Mouse (Mus musculus) hindbrain, embryonic 14.5 days (tissue): Measurements from ENCODE around the gene Gm16181. TPM values are rescaled to one million over a fixed set of nuclear protein-coding genes. Genes with fewer than 3 reads are reported as not detected.

Experiments
- ATAC-seq: fragments of 200-750 bp; cut with Nextera tagmentation; 2 replicates; pipeline ENCODE4 v1.8.0; 2017; ENCODE audit warnings: moderate number of reproducible peaks, mild to moderate bottlenecking, moderate TSS enrichment, moderate library complexity; ENCODE audit not compliant: low FRiP score
- DNase-seq: peaks from one replicate; pipeline ENCODE4 v3.0.0-alpha.2; 2015; ENCODE audit warnings: low spot score
- H3K27ac ChIP-seq: fragments of 300-500 bp; sonication (generic); 2 replicates; pipeline ENCODE4 v1.5.1; 2014; ENCODE audit warnings: mild to moderate bottlenecking, moderate library complexity
- H3K27me3 ChIP-seq: fragments of 300-500 bp; sonication (generic); 2 replicates; pipeline ENCODE4 v1.6.1; 2014; ENCODE audit warnings: mild to moderate bottlenecking, low read length, mixed read lengths; ENCODE audit not compliant: control insufficient read depth, insufficient read depth
- H3K36me3 ChIP-seq: fragments of 300-500 bp; sonication (generic); replicated peaks from 2 replicates; pipeline ENCODE4 v1.6.1; 2014; ENCODE audit not compliant: control insufficient read depth, insufficient read depth
- H3K4me1 ChIP-seq: fragments of 300-500 bp; sonication (generic); replicated peaks from 2 replicates; pipeline ENCODE4 v1.6.1; 2014; ENCODE audit warnings: antibody characterized with exemption, low read length, mixed read lengths; ENCODE audit not compliant: control insufficient read depth, insufficient read depth
- H3K4me2 ChIP-seq: fragments of 300-500 bp; sonication (generic); replicated peaks from 2 replicates; pipeline ENCODE4 v1.6.1; 2014; ENCODE audit warnings: mild to moderate bottlenecking, moderate library complexity
- H3K4me3 ChIP-seq: fragments of 300-500 bp; sonication (generic); replicated peaks from 2 replicates; pipeline ENCODE4 v1.5.1; 2014; ENCODE audit warnings: mild to moderate bottlenecking, low read length
- H3K9ac ChIP-seq: fragments of 300-500 bp; sonication (generic); 2 replicates; pipeline ENCODE4 v1.6.1; 2014
- H3K9me3 ChIP-seq: fragments of 300-500 bp; sonication (generic); 2 replicates; pipeline ENCODE4 v1.6.1; 2016; ENCODE audit warnings: low read length; ENCODE audit not compliant: control insufficient read depth
- WGBS: fragments of 180-500 bp; shearing (Covaris S2); extraction: QIAGEN DNeasy Blood & Tissue Kit; methylation state at CpG from one replicate; pipeline ENCODE4 v1.1.7; 2014; 5-methylcytosine and 5-hydroxymethylcytosine counted together
- polyA plus RNA-seq: library from polyadenylated mRNA; unstranded; fragments of >200 nt; fragmentation: Nextera tagmentation; extraction: Ambion mirVana; gene quantifications from 2 replicates; pipeline ENCODE4 v1.2.1, GENCODE M21; 2014

The Gm16181 gene
- polyA plus RNA-seq, 1 experiment from 2014 or later: not detected

- DNase-seq: no peak
- WGBS: 89% methylated on average over 6 of the region's 6 CpGs
- Histone ChIP-seq H3K27ac (no peak overlapping the region), H3K4me2 (no peak overlapping the region), H3K27me3 (no peaks in the 10 kb centered on the region), H3K9me3 (no peaks in the 10 kb centered on the region), H3K36me3 (peaks cover 25% of the 10 kb centered on the region), H3K4me3 (no peak overlapping the region), H3K4me1 (no peaks in the 10 kb centered on the region), H3K9ac (no peak overlapping the region)
- ATAC-seq: no peak
These were observed 1.0 kb upstream of the Gm16181 start for GRCm38 (mm10) chr17:35219601-35220041.

- WGBS: 74% methylated on average over 6 of the region's 6 CpGs
- H3K9me3 ChIP-seq: no peaks in the 10 kb centered on the region
- no peaks in the 10 kb centered on the region for H3K4me1 ChIP-seq
- DNase-seq (no peak), ATAC-seq (no peak)
- H3K4me3 ChIP-seq: no peak overlapping the region
- H3K27ac ChIP-seq: no peak overlapping the region
- no peaks in the 10 kb centered on the region for H3K27me3 ChIP-seq
- peaks cover 27% of the 10 kb centered on the region for H3K36me3 ChIP-seq
- no peak overlapping the region for H3K4me2 ChIP-seq
- no peak overlapping the region for H3K9ac ChIP-seq
These were observed 1.7 kb downstream of the Gm16181 start for GRCm38 (mm10) chr17:35222299-35222698.

GRCm38 (mm10) chr17:35224641-35225040 is 4.0 kb downstream of the Gm16181 start:
- H3K4me2 ChIP-seq: no peak overlapping the region
- no peaks in the 10 kb centered on the region for H3K27me3 ChIP-seq
- no peak for DNase-seq
- ATAC-seq: no peak
- H3K4me3 ChIP-seq: no peak overlapping the region
- WGBS: 97% methylated on average over 4 of the region's 4 CpGs
- peaks cover 49% of the 10 kb centered on the region for H3K36me3 ChIP-seq
- H3K27ac ChIP-seq: no peak overlapping the region
- no peaks in the 10 kb centered on the region for H3K4me1 ChIP-seq
- no peaks in the 10 kb centered on the region for H3K9me3 ChIP-seq
- no peak overlapping the region for H3K9ac ChIP-seq

- H3K4me2 ChIP-seq: no peak overlapping the region
- no peak overlapping the region for H3K27ac ChIP-seq
- H3K27me3 ChIP-seq: no peaks in the 10 kb centered on the region
- no peaks in the 10 kb centered on the region for H3K9me3 ChIP-seq
- 92% methylated on average over 5 of the region's 5 CpGs for WGBS
- H3K4me3 ChIP-seq: no peak overlapping the region
- DNase-seq (no peak), ATAC-seq (no peak)
- H3K9ac ChIP-seq: no peak overlapping the region
- H3K4me1 ChIP-seq: no peaks in the 10 kb centered on the region
- peaks cover 48% of the 10 kb centered on the region for H3K36me3 ChIP-seq
These were observed 4.8 kb downstream of the Gm16181 start for GRCm38 (mm10) chr17:35225456-35225855.

- no peaks in the 10 kb centered on the region for H3K4me1 ChIP-seq
- H3K27me3 ChIP-seq: no peaks in the 10 kb centered on the region
- 87% methylated on average over 14 of the region's 14 CpGs for WGBS
- H3K36me3 ChIP-seq: peaks cover 52% of the 10 kb centered on the region
- H3K9ac ChIP-seq: no peak overlapping the region
- H3K9me3 ChIP-seq: no peaks in the 10 kb centered on the region
- no peak for DNase-seq
- H3K4me3 ChIP-seq: no peak overlapping the region
- H3K4me2 ChIP-seq: no peak overlapping the region
- H3K27ac ChIP-seq: no peak overlapping the region
- ATAC-seq: no peak
These were observed 6.0 kb downstream of the Gm16181 start for GRCm38 (mm10) chr17:35226561-35227046.

GRCm38 (mm10) chr17:35231022-35231421 is 10.4 kb downstream of the Gm16181 start:
- Histone ChIP-seq H3K4me1 (peaks cover 13% of the 10 kb centered on the region; the same call in 1 of the 2 replicates), H3K4me3 (no peak overlapping the region), H3K4me2 (no peak overlapping the region), H3K9me3 (no peaks in the 10 kb centered on the region), H3K9ac (no peak overlapping the region; the same call in 1 of the 2 replicates), H3K36me3 (peaks cover 47% of the 10 kb centered on the region), H3K27me3 (no peaks in the 10 kb centered on the region), H3K27ac (no peak overlapping the region)
- WGBS: 96% methylated on average over 10 of the region's 10 CpGs
- ATAC-seq (no peak), DNase-seq (no peak)

GRCm38 (mm10) chr17:35232043-35232442 is 11.4 kb downstream of the Gm16181 start:
- peak overlapping the region; percentile 44; the same call in 1 of the 2 replicates for H3K9ac ChIP-seq
- DNase-seq (peak; percentile 93), ATAC-seq (no peak)
- H3K27me3 ChIP-seq: no peaks in the 10 kb centered on the region
- peak overlapping the region; percentile 25; the same call in 1 of the 2 replicates for H3K4me2 ChIP-seq
- peaks cover 47% of the 10 kb centered on the region for H3K36me3 ChIP-seq
- H3K4me3 ChIP-seq: no peak overlapping the region
- WGBS: 12% methylated on average over 12 of the region's 12 CpGs
- no peak overlapping the region for H3K27ac ChIP-seq
- no peaks in the 10 kb centered on the region for H3K9me3 ChIP-seq
- H3K4me1 ChIP-seq: peaks cover 13% of the 10 kb centered on the region; the same call in 1 of the 2 replicates

GRCm38 (mm10) chr17:35232659-35233058 is 12.0 kb downstream of the Gm16181 start:
- peaks cover 41% of the 10 kb centered on the region for H3K36me3 ChIP-seq
- ATAC-seq (no peak), DNase-seq (no peak)
- H3K9me3 ChIP-seq: no peaks in the 10 kb centered on the region
- H3K27ac ChIP-seq: no peak overlapping the region
- no peaks in the 10 kb centered on the region for H3K27me3 ChIP-seq
- no peak overlapping the region for H3K4me2 ChIP-seq
- peaks cover 17% of the 10 kb centered on the region for H3K4me1 ChIP-seq
- H3K9ac ChIP-seq: no peak overlapping the region
- WGBS: 93% methylated on average over 5 of the region's 5 CpGs
- H3K4me3 ChIP-seq: no peak overlapping the region

GRCm38 (mm10) chr17:35233114-35233980 is 12.7 kb downstream of the Gm16181 start, which contains the start of gene Atp6v1g2:
Gene Atp6v1g2, plus strand, starts transcription at chr17:35233660.
- peak within 1 kb of the TSS; percentile 63; the same call in 1 of the 2 replicates for H3K9ac ChIP-seq
- H3K4me3 ChIP-seq: peak within 1 kb of the TSS; percentile 38
- H3K36me3 ChIP-seq: peaks cover 34% of the 10 kb centered on the region
- H3K4me2 ChIP-seq: peak within 1 kb of the TSS; percentile 61
- 82% methylated on average over 18 of the region's 18 CpGs for WGBS
- peaks cover 17% of the 10 kb centered on the region for H3K4me1 ChIP-seq
- H3K27ac ChIP-seq: peak within 1 kb of the TSS; percentile 90; the same call in 1 of the 2 replicates
- ATAC-seq: no peak
- no peaks in the 10 kb centered on the region for H3K27me3 ChIP-seq
- no peak for DNase-seq
- H3K9me3 ChIP-seq: no peaks in the 10 kb centered on the region
